Mouse (Mus musculus) thymus, adult 2 months (tissue): ENCODE data around the gene Mtg2. TPM values are rescaled to one million over a fixed set of nuclear protein-coding genes. Genes with fewer than 3 reads are reported as not detected.

ENCODE experiments used
- DNase-seq: peaks from one replicate; pipeline ENCODE4 v3.0.0; 2021
- H3K27ac ChIP-seq: fragments of 200-500 bp; 2 replicates; pipeline ENCODE4 v1.5.1; 2012; ENCODE audit warnings: low read length, control low read depth; ENCODE audit not compliant: control insufficient read depth, insufficient read depth
- H3K27me3 ChIP-seq: fragments of 200-500 bp; 2 replicates; pipeline ENCODE4 v1.6.1; 2012; ENCODE audit warnings: mild to moderate bottlenecking, low read length, moderate library complexity, mixed read lengths; ENCODE audit not compliant: control insufficient read depth, insufficient read depth
- H3K36me3 ChIP-seq: fragments of 200-500 bp; 2 replicates; pipeline ENCODE4 v1.6.1; 2012; ENCODE audit warnings: mild to moderate bottlenecking, low read length, moderate library complexity; ENCODE audit not compliant: control insufficient read depth, insufficient read depth
- H3K4me1 ChIP-seq: fragments of 200-500 bp; replicated peaks from 2 replicates; pipeline ENCODE4 v1.6.1; 2012; ENCODE audit warnings: low read length; ENCODE audit not compliant: control insufficient read depth, insufficient read depth
- H3K4me3 ChIP-seq: fragments of 200-500 bp; 2 replicates; pipeline ENCODE4 v1.5.1; 2012; ENCODE audit warnings: mild to moderate bottlenecking, low read length, control low read depth, moderate library complexity; ENCODE audit not compliant: control insufficient read depth, insufficient read depth
- CTCF ChIP-seq: fragments of 200-500 bp; IDR thresholded peaks from 2 replicates; pipeline ENCODE4 v1.5.1; 2012; ENCODE audit warnings: mild to moderate bottlenecking, control low read depth, low read length, moderate library complexity, borderline replicate concordance; ENCODE audit not compliant: control insufficient read depth, poor library complexity, insufficient read depth; ENCODE audit errors: extremely low read depth
- POLR2A ChIP-seq: fragments of 200-500 bp; IDR thresholded peaks from 2 replicates; pipeline ENCODE4 v1.6.1; 2012; ENCODE audit warnings: mild to moderate bottlenecking, low read length, control low read depth, moderate library complexity; ENCODE audit not compliant: control insufficient read depth, poor library complexity, insufficient read depth; ENCODE audit errors: extremely low read depth
- WGBS: fragments of 180-500 bp; shearing (Covaris S2); methylation state at CpG from one replicate; pipeline ENCODE4 v1.1.7; 2018; 5-methylcytosine and 5-hydroxymethylcytosine counted together
- polyA plus RNA-seq: library from polyadenylated mRNA; depleted of rRNA; stranded (reverse); fragments of >200 nt; gene quantifications from 2 replicates; pipeline ENCODE4 v1.2.3, GENCODE M21; 2012

Gene Mtg2
- polyA plus RNA-seq, 1 experiment = 31.3 TPM

GRCm38 (mm10) chr2:180050986-180051385 is 19.4 kb upstream of the Mtg2 start:
- TF ChIP-seq POLR2A (no peak), CTCF (peak; percentile 78; the same call in 1 of the 2 replicates)
- peak; percentile 85 for DNase-seq
- Histone ChIP-seq H3K27ac (no peak overlapping the region), H3K36me3 (peaks cover 4% of the 10 kb centered on the region), H3K4me1 (peaks cover 3% of the 10 kb centered on the region), H3K4me3 (no peak overlapping the region), H3K27me3 (no peaks in the 10 kb centered on the region)
- 25% methylated on average over 5 of the region's 5 CpGs for WGBS

GRCm38 (mm10) chr2:180051986-180052733 is 18.2 kb upstream of the Mtg2 start:
- no peak for TF ChIP-seq POLR2A
- no peak for TF ChIP-seq CTCF
- peaks cover 3% of the 10 kb centered on the region for H3K4me1 ChIP-seq
- WGBS = 95% methylated on average over 14 of the region's 14 CpGs
- H3K27ac ChIP-seq = no peak overlapping the region
- no peak overlapping the region for H3K4me3 ChIP-seq
- DNase-seq = peak; percentile 39
- no peaks in the 10 kb centered on the region for H3K27me3 ChIP-seq
- peaks cover 8% of the 10 kb centered on the region for H3K36me3 ChIP-seq

GRCm38 (mm10) chr2:180053001-180053400 is 17.4 kb upstream of the Mtg2 start:
- no peak for DNase-seq
- no peaks in the 10 kb centered on the region for H3K27me3 ChIP-seq
- WGBS = 94% methylated on average over 9 of the region's 9 CpGs

GRCm38 (mm10) chr2:180063338-180064131 is 6.9 kb upstream of the Mtg2 start:
- WGBS = 97% methylated on average over 11 of the region's 11 CpGs
- H3K4me1 ChIP-seq = no peaks in the 10 kb centered on the region
- H3K27me3 ChIP-seq = no peaks in the 10 kb centered on the region
- H3K27ac ChIP-seq = no peak overlapping the region
- TF ChIP-seq CTCF = no peak
- TF ChIP-seq POLR2A = no peak
- no peak for DNase-seq
- no peak overlapping the region for H3K4me3 ChIP-seq
- peaks cover 9% of the 10 kb centered on the region; the same call in 1 of the 2 replicates for H3K36me3 ChIP-seq

More at GRCm38 (mm10) chr2:180053001-180053400, 17.4 kb upstream of the Mtg2 start:
- Histone ChIP-seq H3K4me3 (no peak overlapping the region), H3K27ac (no peak overlapping the region), H3K36me3 (peaks cover 8% of the 10 kb centered on the region), H3K4me1 (peaks cover 3% of the 10 kb centered on the region)
- no peak for TF ChIP-seq CTCF
- TF ChIP-seq POLR2A = no peak

GRCm38 (mm10) chr2:180069770-180070480 is 463 bp upstream of the Mtg2 start:
- H3K4me1 ChIP-seq = peaks cover 28% of the 10 kb centered on the region

GRCm38 (mm10) chr2:180071671-180072070 is 1.3 kb downstream of the Mtg2 start:
- DNase-seq = no peak
- H3K36me3 ChIP-seq = no peaks in the 10 kb centered on the region
- no peak for TF ChIP-seq POLR2A
- TF ChIP-seq CTCF = no peak
- 91% methylated on average over 2 of the region's 2 CpGs for WGBS
- H3K4me3 ChIP-seq = no peak overlapping the region
- H3K4me1 ChIP-seq = peaks cover 30% of the 10 kb centered on the region
- H3K27ac ChIP-seq = no peak overlapping the region
- no peaks in the 10 kb centered on the region for H3K27me3 ChIP-seq

More at GRCm38 (mm10) chr2:180069770-180070480, 463 bp upstream of the Mtg2 start:
- 32% methylated on average over 20 of the region's 20 CpGs for WGBS
- peak overlapping the region; percentile 96 for H3K4me3 ChIP-seq
- TF ChIP-seq POLR2A = no peak
- no peak for TF ChIP-seq CTCF
- no peak overlapping the region; the same call in 1 of the 2 replicates for H3K27ac ChIP-seq
- no peaks in the 10 kb centered on the region for H3K36me3 ChIP-seq
- H3K27me3 ChIP-seq = no peaks in the 10 kb centered on the region
- DNase-seq = no peak
